Mouse (Mus musculus) forebrain, embryonic 14.5 days (tissue): ENCODE data around the gene Rtn2. TPM values are rescaled to one million over a fixed set of nuclear protein-coding genes. Genes with fewer than 3 reads are reported as not detected.

ENCODE experiments used
- ATAC-seq: fragments of 200-750 bp; cut with Nextera tagmentation; 2 replicates; pipeline ENCODE4 v1.8.0; 2017; ENCODE audit warnings: mild to moderate bottlenecking, moderate library complexity
- DNase-seq: peaks from one replicate; pipeline ENCODE4 v3.0.0-alpha.2; 2015; ENCODE audit warnings: low spot score
- H3K27ac ChIP-seq: fragments of 300-500 bp; sonication (generic); 2 replicates; pipeline ENCODE4 v1.5.1; 2014; ENCODE audit warnings: low read depth, mild to moderate bottlenecking, control low read depth, low read length, moderate library complexity
- H3K27me3 ChIP-seq: fragments of 300-500 bp; sonication (generic); replicated peaks from 2 replicates; pipeline ENCODE4 v1.6.1; 2014; ENCODE audit warnings: low read length, control low read depth, mixed read lengths; ENCODE audit not compliant: control insufficient read depth, insufficient read depth
- H3K36me3 ChIP-seq: fragments of 300-500 bp; sonication (generic); 2 replicates; pipeline ENCODE4 v1.6.1; 2014; ENCODE audit warnings: low read length, control low read depth; ENCODE audit not compliant: control insufficient read depth, insufficient read depth
- H3K4me1 ChIP-seq: fragments of 300-500 bp; sonication (generic); 2 replicates; pipeline ENCODE4 v1.6.1; 2014; ENCODE audit warnings: antibody characterized with exemption, low read length, control low read depth; ENCODE audit not compliant: control insufficient read depth, insufficient read depth
- H3K4me2 ChIP-seq: fragments of 300-500 bp; sonication (generic); 2 replicates; pipeline ENCODE4 v1.6.1; 2014; ENCODE audit warnings: mild to moderate bottlenecking, control low read depth, low read length
- H3K4me3 ChIP-seq: fragments of 300-500 bp; sonication (generic); 2 replicates; pipeline ENCODE4 v1.5.1; 2014; ENCODE audit warnings: low read depth, low read length, control low read depth
- H3K9ac ChIP-seq: fragments of 300-500 bp; sonication (generic); 2 replicates; pipeline ENCODE4 v1.6.1; 2014; ENCODE audit warnings: mild to moderate bottlenecking, low read length, control low read depth, moderate library complexity
- H3K9me3 ChIP-seq: fragments of 300-500 bp; sonication (generic); replicated peaks from 2 replicates; pipeline ENCODE4 v1.6.1; 2016; ENCODE audit warnings: low read length, control low read depth, mixed read lengths; ENCODE audit not compliant: control insufficient read depth
- WGBS: fragments of 180-500 bp; shearing (Covaris S2); extraction: QIAGEN DNeasy Blood & Tissue Kit; methylation state at CpG from one replicate; pipeline ENCODE4 v1.1.7; 2014; 5-methylcytosine and 5-hydroxymethylcytosine counted together
- polyA plus RNA-seq: library from polyadenylated mRNA; unstranded; fragments of >200 nt; fragmentation: Nextera tagmentation; extraction: Ambion mirVana; gene quantifications from 2 replicates; pipeline ENCODE4 v1.2.1, GENCODE M21; 2014

Rtn2 gene
- polyA plus RNA-seq, 1 experiment from 2014 or later: 102 TPM

- peak overlapping the region; percentile 55; the same call in 1 of the 2 replicates for H3K27ac ChIP-seq
- peak overlapping the region; percentile 51 for H3K4me3 ChIP-seq
- ATAC-seq: peak; percentile 66
- no peaks in the 10 kb centered on the region for H3K36me3 ChIP-seq
- no peaks in the 10 kb centered on the region for H3K9me3 ChIP-seq
- H3K9ac ChIP-seq: peak overlapping the region; percentile 45
- peaks cover 13% of the 10 kb centered on the region for H3K4me1 ChIP-seq
- H3K27me3 ChIP-seq: peaks cover 40% of the 10 kb centered on the region
- peak overlapping the region; percentile 82 for H3K4me2 ChIP-seq
- DNase-seq: peak; percentile 80
- WGBS: 2% methylated on average over 17 of the region's 18 CpGs
Measured at GRCm38 (mm10) chr7:19307739-19308453, 25.5 kb downstream of the Rtn2 start.

- ATAC-seq (peak; percentile 91), DNase-seq (peak; percentile 97)
- H3K27ac ChIP-seq: peak overlapping the region; percentile 55; the same call in 1 of the 2 replicates
- peaks cover 40% of the 10 kb centered on the region for H3K27me3 ChIP-seq
- WGBS: under 1% methylated on average over 57 of the region's 58 CpGs
- H3K4me3 ChIP-seq: peak overlapping the region; percentile 51
- peak overlapping the region; percentile 82 for H3K4me2 ChIP-seq
- H3K9ac ChIP-seq: peak overlapping the region; percentile 45
- H3K9me3 ChIP-seq: no peaks in the 10 kb centered on the region
- peaks cover 12% of the 10 kb centered on the region for H3K4me1 ChIP-seq
- H3K36me3 ChIP-seq: no peaks in the 10 kb centered on the region
Measured at GRCm38 (mm10) chr7:19308454-19309277, 26.2 kb downstream of the Rtn2 start.

GRCm38 (mm10) chr7:19309278-19309883 lies 27.0 kb downstream of the Rtn2 start:
- Histone ChIP-seq H3K27ac (no peak overlapping the region), H3K4me3 (peak overlapping the region; percentile 51), H3K9ac (peak overlapping the region; percentile 35; the same call in 1 of the 2 replicates), H3K9me3 (no peaks in the 10 kb centered on the region), H3K4me1 (peaks cover 9% of the 10 kb centered on the region), H3K4me2 (peak overlapping the region; percentile 82), H3K27me3 (peaks cover 32% of the 10 kb centered on the region), H3K36me3 (no peaks in the 10 kb centered on the region)
- under 1% methylated on average over 48 of the region's 48 CpGs for WGBS
- DNase-seq (no peak), ATAC-seq (no peak)

- Histone ChIP-seq H3K9me3 (no peaks in the 10 kb centered on the region), H3K36me3 (no peaks in the 10 kb centered on the region), H3K4me3 (peak within 1 kb of the TSS; percentile 51), H3K4me2 (peak within 1 kb of the TSS; percentile 82), H3K27me3 (peaks cover 28% of the 10 kb centered on the region), H3K9ac (peak within 1 kb of the TSS; percentile 51), H3K4me1 (peaks cover 9% of the 10 kb centered on the region), H3K27ac (no peak within 1 kb of the TSS)
- DNase-seq (peak; percentile 98), ATAC-seq (peak; percentile 86)
- WGBS: under 1% methylated on average over 49 of the region's 49 CpGs
Measured at GRCm38 (mm10) chr7:19309884-19310641, 27.6 kb downstream of the Rtn2 start, which contains the start of gene Fosb. TSS of gene Fosb (minus strand) at chr7:19310051.

GRCm38 (mm10) chr7:19311991-19312390 lies 29.6 kb downstream of the Rtn2 start:
- Histone ChIP-seq H3K4me2 (no peak overlapping the region), H3K9ac (no peak overlapping the region), H3K36me3 (no peaks in the 10 kb centered on the region), H3K9me3 (no peaks in the 10 kb centered on the region), H3K4me3 (no peak overlapping the region), H3K4me1 (peaks cover 9% of the 10 kb centered on the region), H3K27me3 (peaks cover 8% of the 10 kb centered on the region), H3K27ac (no peak overlapping the region)
- DNase-seq (no peak), ATAC-seq (no peak)
- WGBS: 36% methylated on average over 4 of the region's 4 CpGs

GRCm38 (mm10) chr7:19314033-19314432 lies 31.6 kb downstream of the Rtn2 start:
- 52% methylated on average over 5 of the region's 5 CpGs for WGBS

GRCm38 (mm10) chr7:19316451-19317161 lies 34.2 kb downstream of the Rtn2 start:
- H3K9ac ChIP-seq: no peak overlapping the region
- H3K27me3 ChIP-seq: 0 out of 2 replicates have a peak, but pooled peaks cover 4% of the 10 kb centered on the region
- no peak overlapping the region for H3K4me3 ChIP-seq
- H3K36me3 ChIP-seq: no peaks in the 10 kb centered on the region
- DNase-seq (no peak), ATAC-seq (no peak)
- H3K4me2 ChIP-seq: no peak overlapping the region
- H3K4me1 ChIP-seq: peaks cover 8% of the 10 kb centered on the region
- no peaks in the 10 kb centered on the region for H3K9me3 ChIP-seq
- WGBS: 42% methylated on average over 14 of the region's 14 CpGs
- no peak overlapping the region for H3K27ac ChIP-seq

More at GRCm38 (mm10) chr7:19314033-19314432, 31.6 kb downstream of the Rtn2 start:
- no peak overlapping the region for H3K4me2 ChIP-seq
- ATAC-seq: no peak
- DNase-seq: no peak
- no peak overlapping the region for H3K4me3 ChIP-seq
- no peak overlapping the region for H3K27ac ChIP-seq
- H3K4me1 ChIP-seq: peaks cover 9% of the 10 kb centered on the region
- H3K9ac ChIP-seq: no peak overlapping the region
- H3K36me3 ChIP-seq: no peaks in the 10 kb centered on the region
- H3K27me3 ChIP-seq: 0 out of 2 replicates have a peak, but pooled peaks cover 4% of the 10 kb centered on the region
- H3K9me3 ChIP-seq: no peaks in the 10 kb centered on the region

GRCm38 (mm10) chr7:19318201-19318600 lies 35.8 kb downstream of the Rtn2 start:
- H3K9ac ChIP-seq: no peak overlapping the region
- no peak overlapping the region for H3K4me3 ChIP-seq
- 77% methylated on average over 2 of the region's 2 CpGs for WGBS
- H3K27me3 ChIP-seq: 0 out of 2 replicates have a peak, but pooled peaks cover 2% of the 10 kb centered on the region
- ATAC-seq: no peak
- DNase-seq: no peak
- no peak overlapping the region for H3K4me2 ChIP-seq
- no peak overlapping the region for H3K27ac ChIP-seq
- no peaks in the 10 kb centered on the region for H3K36me3 ChIP-seq
- no peaks in the 10 kb centered on the region for H3K9me3 ChIP-seq
- H3K4me1 ChIP-seq: peaks cover 8% of the 10 kb centered on the region
